Mouse (Mus musculus) gastrocnemius, postnatal 14 days (tissue): ENCODE results near the gene Klk1b5. TPM values are rescaled to one million over a fixed set of nuclear protein-coding genes. Genes with fewer than 3 reads are reported as not detected.
"Not testable (repeated sequence)": the region's sequence is repeated elsewhere in the genome, so short reads cannot be mapped to it uniquely, and the experiment has no call there.

Experiments used
- DNase-seq: peaks from one replicate; pipeline ENCODE4 v3.0.0; 2021; ENCODE audit warnings: mixed read lengths
- intact Hi-C: fragments of 180-260 bp; cut with DNase I; formaldehyde crosslinking; loops from one replicate; pipeline ENCODE4 v1.15.1; 2025; ENCODE audit warnings: low total_unique reads
- long read RNA-seq, 2 experiments: library from polyadenylated mRNA; stranded (forward); transcript quantifications; one replicate each; pipeline ENCODE4 v2.0.0; 2021
- total RNA-seq, 2 experiments: library from RNA; stranded (reverse); gene quantifications; 2 replicates each; pipeline ENCODE4 v1.2.3; 2021

The Klk1b5 gene
- not detected for total RNA-seq
- long read RNA-seq, experiment 1, result 0 reads
- long read RNA-seq, experiment 2, result 0 reads

DNA sequence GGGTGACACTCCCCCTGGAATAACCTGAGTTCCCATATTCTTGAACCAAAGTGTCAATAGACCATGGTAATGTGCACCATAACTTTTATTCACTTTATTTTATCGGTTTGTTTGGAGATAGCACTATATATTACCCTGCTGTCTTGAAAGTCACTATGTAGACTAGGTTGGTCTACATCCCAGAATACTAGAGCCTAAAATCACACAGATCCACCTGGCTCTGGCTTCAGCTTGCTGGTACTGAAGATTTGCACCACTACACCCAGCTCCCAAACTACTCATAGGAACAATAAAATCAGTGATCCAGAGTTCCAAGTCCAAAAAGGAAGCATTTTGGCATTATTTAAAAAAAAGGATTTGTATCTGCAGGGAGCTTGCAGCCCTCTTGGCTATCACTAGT, at the start of gene Klk1b5:
Gene Klk1b5, plus strand, starts transcription at position 301 of the 400 bp plus-strand sequence.
- intact Hi-C loops, result no loop called here
- DNase-seq, result no peak

DNA sequence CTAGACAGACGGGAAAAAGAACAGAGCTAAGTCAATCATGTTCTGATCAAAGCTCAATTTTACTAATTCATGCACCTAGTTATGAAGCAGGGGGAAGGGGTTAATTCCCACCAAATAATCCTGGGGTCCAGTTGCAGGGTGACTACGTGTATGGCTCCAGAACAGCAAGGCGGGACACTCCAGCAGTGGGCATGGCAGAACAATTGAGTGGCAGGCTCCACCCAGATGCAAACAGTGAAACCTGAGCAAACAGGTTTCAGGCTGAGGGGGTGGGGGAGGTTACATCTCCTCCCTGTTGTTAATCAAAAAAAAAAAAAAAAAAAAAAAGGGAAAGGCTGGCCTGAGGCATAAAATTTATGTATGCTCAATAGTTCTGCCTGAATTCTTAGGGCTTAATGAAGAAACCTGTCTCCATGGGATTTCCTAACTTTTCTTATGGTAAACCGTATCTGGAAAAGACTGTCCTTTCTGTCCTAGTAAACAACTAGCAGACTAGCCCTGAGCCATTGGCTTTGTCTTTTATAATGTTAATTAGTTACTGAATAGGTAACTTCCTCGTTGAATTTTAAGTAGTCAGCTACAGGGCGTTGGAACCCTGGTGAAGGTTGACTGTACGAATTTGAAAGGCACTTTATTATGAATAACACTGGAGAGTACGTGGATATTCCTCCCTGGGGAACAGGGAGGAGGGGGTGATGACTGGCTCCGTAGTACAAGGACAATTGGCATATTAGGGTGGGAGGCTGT, 36.3 kb upstream of the Klk1b5 start:
- intact Hi-C loops, result no loop called here

DNA sequence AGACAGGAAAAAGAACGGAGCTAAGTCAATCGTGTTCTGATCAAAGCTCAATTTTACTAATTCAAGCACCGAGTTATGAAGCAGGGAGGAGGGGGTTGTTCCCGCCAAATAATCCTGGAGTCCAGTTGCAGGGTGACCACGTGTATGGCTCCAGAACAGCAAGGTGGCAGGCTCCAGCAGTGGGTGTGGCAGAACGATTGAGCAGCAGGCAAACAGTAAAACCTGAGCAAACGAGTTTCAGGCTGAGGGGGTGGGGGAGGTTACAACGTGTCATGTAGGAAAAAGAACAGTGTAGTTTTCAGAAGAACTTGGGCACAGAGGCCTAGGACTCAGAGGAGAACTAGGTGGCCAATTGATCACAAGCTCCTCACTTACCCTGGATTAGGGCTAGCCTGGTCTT, 29.2 kb upstream of the Klk1b5 start:
- DNase-seq, intact Hi-C loops: not testable (repeated sequence)

More for the DNA sequence above, 36.3 kb upstream of the Klk1b5 start:
- DNase-seq, result no peak

DNA sequence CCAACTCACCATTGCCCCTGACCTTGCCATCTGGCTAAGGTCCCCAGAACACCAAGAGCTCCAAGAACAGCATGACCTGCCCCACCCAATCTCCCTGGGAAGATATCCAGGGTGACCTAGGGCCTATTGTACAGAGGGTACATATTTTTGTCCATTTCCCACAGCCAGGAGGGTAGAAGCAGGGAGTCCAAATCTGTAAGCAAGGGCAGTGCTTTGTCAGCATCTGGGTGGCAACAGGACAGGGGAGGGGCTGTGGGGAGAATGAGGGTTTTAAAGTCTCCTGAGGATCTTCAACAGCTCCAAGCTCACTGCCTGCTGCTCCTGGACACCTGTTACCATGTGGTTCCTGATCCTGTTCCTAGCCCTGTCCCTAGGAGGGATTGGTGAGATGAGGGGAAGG, 27.8 kb upstream of the Klk1b5 start, which contains the start of gene Klk1b24:
Gene Klk1b24, plus strand, starts transcription at position 301 of the 400 bp plus-strand sequence.
- DNase-seq, intact Hi-C loops: not testable (repeated sequence)

DNA sequence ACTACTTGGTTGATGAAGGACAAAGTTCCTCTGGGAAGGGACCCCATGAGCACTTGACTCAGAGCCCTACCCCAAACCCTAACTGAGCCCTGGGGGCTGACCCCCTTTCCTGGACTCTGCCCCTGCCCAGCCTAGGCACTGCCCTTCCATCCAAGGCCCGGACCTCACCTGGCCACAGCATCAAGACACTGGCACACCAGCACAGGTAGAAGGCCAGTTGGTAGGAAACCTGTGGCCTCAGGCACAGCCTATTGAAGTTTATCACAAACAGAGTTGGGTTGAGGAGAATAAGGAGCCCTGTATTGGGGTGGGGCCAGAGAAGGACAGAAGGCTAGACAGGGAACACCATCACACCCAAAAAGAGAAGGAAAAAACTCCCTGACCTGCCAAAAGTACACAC, 22.3 kb upstream of the Klk1b5 start:
- intact Hi-C loops, DNase-seq: not testable (repeated sequence)

DNA sequence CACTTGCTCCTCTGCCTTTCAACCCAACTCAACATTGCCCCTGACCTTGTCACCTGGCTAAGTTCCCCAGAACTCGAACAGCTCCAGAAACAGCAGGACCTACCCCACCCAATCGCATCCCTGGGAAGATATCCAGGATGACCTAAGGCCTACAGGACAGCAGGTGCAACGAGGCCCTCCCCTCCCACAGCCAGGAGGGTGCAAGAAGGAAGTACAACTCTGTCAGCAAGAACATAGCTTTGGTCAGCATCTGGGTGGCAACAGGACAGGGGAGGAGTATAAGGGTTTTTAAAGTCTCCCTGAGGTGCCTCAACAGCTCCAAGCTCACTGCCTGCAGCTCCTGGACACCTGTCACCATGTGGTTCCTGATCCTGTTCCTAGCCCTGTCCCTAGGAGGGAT, 17.9 kb upstream of the Klk1b5 start, which contains the start of gene Klk1b3:
Gene Klk1b3, plus strand, starts transcription at position 301 of the 400 bp plus-strand sequence.
- intact Hi-C loops, result no loop called here
- DNase-seq, result no peak

DNA sequence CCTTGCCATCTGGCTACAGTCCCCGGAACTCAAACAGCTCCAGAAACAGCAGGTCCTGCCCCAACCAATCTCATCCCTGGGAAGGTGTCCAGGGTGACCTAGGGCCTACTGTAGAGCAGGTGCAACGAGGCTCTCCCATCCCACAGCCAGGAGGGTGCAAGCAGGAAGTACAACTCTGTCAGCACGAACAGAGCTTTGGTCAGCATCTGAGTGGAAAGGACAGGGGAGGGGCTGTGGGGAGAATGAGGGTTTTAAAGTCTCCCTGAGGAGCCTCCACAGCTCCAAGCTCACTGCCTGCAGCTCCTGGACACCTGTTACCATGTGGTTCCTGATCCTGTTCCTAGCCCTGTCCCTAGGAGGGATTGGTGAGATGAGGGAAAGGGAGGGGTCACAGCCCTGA, 8.6 kb upstream of the Klk1b5 start, which contains the start of gene Klk1b4:
Gene Klk1b4, plus strand, starts transcription at position 301 of the 400 bp plus-strand sequence.
- intact Hi-C loops, DNase-seq: not testable (repeated sequence)

DNA sequence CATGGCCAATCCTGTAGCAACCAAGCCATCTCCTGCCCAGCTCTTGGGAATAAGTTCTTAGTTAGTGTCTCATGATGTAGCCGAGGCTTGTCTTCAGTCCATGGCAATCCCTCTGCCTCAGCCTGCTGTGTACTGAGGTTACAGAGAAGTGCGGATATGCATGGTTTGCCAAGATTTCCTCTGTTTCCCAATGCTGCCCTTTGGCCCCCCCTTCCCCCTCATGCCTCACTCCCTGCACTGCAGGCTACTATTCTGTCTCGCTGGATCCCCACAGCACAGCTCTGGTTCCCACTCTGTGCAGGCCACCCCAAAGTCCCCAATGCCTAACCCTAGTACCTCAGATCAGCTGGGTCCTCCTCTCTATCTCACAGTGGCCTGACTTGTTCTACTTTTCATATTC, 7.4 kb upstream of the Klk1b5 start:
- intact Hi-C loops, result no loop called here
- no peak for DNase-seq

DNA sequence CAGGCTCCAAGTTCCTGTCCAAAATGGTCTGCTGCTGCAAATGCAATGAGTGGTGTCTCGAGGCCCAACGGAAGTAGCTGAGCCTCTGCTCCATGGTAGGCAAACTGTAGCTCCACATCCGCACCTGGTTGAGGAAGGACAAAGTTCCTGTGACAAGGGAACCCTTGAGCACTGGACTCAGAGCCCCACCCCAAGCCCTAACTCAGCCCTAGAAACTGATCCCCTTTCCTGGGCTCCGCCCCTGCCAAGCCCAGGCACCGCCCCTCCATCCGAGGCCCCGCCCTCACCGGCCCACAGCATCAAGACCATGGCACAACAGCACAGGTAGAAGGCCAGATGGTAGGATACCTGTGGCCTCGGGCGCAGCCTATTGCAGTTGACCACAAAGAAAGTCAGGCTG, 5.9 kb downstream of the Klk1b5 start:
- intact Hi-C loops, DNase-seq: not testable (repeated sequence)

DNA sequence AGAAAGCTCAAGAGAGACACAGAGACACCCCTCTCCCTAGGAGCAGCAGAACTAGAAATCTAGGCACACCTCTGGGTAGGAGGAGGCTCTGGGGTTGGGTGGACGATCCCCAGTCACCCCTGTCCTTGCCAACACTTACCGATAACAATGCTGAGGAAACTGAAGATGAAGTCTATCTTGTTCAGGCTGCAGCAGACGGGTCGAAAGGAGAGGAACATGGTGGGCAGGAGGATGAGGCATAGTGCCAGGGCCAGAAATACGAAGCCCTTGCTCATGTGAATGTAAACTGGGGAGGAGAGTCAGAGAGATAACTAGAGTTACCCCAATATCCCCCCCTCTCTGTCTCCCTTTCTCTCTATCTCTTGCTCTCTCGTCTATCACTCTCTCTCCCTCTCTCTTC, 6.6 kb downstream of the Klk1b5 start:
- intact Hi-C loops, DNase-seq: not testable (repeated sequence)

DNA sequence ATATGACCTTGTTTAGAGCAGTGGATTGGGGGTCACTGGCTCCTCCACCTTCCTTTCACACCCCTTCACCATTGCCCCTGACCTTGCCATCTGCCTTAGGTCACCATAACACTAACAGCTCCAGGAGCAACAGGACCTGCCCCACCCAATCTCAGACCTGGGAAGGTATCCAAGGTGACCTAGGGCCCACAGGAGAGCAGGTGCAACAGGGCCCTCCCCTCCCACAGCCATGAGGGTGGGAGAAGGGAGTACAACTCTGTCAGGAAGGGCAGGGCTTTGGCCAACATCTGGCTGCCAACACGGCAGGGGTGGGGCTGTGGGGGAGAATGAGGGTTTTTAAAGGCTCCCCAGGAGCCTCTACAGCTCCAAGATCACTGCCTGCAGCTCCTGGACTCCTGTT, 9.3 kb downstream of the Klk1b5 start, which contains the start of gene Klk1:
Gene Klk1, plus strand, starts transcription at position 285 of the 400 bp plus-strand sequence.
- no peak for DNase-seq
- intact Hi-C loops, result no loop called here

DNA sequence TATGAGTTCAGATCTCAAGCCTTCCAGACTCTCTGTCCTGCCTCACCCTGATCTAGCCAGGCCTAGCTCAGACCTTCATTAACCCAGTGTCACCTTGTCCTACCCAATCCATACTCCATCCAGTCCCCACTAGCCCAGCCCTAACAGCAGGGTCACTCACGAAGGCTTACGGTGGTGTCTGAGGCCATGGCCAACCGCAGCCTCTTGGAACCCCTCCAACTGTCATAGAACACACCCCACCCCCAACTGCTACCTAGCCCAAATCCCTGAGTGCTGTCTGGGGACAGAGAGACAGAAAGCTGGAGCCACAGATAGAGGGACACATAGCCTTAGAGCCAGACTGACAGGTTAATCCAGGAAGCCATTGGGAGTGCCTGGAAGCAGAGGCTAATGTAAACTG, 20.2 kb downstream of the Klk1b5 start, which contains the start of gene Gm36864:
Gene Gm36864, plus strand, starts transcription at position 269 of the 400 bp plus-strand sequence.
- intact Hi-C loops, result no loop called here
- DNase-seq, result no peak

DNA sequence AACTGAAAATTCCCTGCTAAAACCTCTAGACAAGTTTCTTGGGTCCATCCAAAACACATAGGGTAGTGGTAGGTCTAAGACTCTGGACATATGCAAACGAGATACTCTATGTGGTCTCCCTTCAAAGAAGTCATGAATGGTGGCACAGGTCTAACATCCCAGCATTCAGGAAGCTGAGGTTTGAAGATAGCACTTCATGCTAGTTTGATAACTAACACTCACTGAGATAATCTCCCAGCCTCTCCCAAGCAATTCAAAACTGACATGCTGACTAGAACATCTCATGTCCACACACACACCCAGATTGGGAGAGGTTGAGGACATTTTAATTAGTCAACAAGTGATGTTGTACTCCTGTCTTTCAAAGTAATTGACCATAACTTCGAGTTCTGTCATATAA, 24.2 kb downstream of the Klk1b5 start:
- intact Hi-C loops, result no loop called here
- no peak for DNase-seq

DNA sequence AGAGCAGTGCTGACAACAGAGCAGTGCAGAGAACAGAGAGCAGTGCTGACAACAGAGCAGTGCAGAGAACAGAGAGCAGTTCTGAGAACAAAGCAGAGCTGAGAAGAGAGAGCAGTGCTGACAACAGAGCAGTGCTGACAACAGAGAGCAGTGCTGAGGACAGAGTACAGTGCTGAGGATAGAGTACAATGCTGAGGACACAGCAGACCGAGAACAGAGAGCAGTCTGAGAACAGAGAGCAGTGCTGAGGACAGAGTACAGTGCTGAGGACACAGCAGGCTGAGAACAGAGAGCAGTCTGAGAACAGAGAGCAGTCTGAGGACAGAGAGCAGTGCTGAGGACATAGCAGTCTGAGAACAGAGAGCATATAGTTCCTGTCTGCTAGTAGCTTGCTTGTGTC, 25.0 kb downstream of the Klk1b5 start:
- intact Hi-C loops, result no loop called here
- no peak for DNase-seq

DNA sequence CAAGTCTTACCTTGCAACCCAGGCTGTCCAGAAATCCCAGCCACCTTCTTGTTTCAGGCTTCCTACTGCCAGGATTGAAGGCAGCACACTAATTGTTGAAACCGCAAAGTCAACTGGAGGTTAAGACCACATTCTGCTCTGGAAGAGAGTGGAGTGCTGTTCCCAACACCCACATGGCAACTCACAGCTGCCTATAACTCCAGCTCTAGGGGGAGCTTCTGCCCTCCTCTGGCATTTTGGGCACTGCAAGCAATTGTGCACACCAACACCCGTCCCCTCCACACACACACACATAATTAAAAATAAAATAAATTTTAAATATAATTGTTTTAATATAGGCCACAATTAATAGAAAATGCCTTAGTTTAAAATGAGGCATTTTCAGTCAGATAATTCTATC, 25.4 kb downstream of the Klk1b5 start:
- intact Hi-C loops, result no loop called here
- no peak for DNase-seq

DNA sequence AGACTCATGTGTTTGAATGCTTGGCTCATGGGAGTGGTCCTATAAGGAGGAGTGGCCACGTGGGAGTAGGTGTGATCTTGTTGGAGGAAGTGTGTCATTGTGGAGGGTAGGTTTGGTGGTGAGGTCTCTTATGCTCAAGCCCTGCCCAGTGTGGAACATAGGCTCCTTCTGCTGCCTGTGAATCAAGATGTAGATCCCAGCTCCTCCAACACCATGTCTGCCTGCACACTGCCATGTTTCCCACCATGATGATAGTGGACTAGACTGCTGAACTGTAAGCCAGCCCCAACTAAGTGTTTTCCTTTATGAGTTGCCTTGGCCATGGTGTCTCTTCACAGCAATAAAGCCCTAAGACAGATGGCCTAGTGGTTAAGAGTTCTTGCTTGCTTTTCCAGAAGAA, 28.3 kb downstream of the Klk1b5 start:
- DNase-seq, result no peak
- intact Hi-C loops, result no loop called here

DNA sequence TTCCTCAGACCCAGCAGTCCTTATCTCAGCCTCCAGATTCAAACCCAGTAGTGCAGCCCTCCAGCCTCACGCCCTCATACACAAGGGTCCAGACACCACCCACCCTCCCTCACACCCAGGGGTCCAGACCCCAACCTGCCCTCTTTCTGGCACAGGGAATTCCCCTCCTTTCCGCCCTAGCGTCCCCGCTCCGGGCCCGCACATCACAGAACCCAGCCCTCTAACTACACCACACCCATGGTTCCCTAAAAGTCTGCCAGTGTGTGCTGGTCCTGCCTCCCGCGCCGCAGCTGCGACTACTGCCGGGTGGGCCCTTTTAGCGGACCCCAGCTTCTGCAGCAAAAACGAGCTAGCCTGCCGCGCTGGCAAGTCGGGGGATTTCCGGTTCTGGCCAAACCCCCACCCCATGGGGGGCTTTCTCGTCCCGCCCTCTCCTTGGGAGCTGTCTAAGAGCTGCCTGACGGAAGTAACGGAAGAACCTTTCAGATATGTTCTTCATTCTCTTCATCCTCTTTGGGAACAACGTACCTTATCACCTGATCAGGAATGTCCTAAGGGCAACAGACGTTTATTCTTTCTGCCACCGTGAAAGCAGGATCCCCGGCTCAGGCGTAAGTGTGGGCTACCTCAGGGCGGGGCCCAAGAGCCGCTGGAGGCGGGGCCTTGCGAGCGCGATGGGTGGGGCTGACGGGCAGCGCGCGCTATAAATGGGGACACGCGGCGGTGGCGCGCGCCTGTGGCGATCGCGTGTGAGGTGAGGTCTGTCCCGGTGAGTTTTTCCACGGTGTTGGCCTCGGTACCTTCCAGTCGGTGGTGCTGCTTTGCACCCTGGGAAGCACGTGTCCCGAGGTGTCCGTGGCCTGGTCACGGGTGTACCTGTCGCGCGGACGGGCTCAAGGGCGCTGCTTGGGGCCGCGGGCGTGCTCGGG, 30.6 kb downstream of the Klk1b5 start, which contains the start of the genes 1700028J19Rik and 2410002F23Rik:
Gene 1700028J19Rik, minus strand, starts transcription at position 641 of the 929 bp plus-strand sequence.
Gene 2410002F23Rik, plus strand, starts transcription at position 668 of the 929 bp plus-strand sequence.
- intact Hi-C loops, result no loop called here
- DNase-seq, result peak; percentile 90

DNA sequence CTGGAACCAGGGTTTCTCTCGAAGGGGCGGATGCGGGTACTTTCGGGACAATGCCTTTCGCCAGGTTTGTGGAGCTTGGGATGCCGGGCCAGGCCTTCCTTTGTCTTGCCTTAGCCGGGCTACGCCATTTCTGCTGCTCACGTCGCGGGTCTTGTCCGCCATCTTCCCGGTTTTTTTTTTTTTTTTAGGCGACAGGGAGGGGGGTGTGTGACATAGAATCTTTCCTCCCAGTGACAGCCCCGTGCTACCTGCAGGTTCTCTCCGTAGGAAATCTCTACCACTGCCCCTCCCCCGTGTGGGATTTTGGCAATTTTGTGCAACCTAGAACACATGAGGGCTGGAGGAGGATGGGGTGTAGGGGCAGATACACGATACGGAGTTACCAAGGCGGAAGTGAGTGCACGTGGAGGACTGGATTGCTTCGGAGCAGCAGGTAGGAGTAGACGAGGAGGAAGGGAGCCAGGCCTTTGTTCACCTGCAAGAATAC, 31.3 kb downstream of the Klk1b5 start:
- DNase-seq, result no peak
- intact Hi-C loops, result no loop called here

DNA sequence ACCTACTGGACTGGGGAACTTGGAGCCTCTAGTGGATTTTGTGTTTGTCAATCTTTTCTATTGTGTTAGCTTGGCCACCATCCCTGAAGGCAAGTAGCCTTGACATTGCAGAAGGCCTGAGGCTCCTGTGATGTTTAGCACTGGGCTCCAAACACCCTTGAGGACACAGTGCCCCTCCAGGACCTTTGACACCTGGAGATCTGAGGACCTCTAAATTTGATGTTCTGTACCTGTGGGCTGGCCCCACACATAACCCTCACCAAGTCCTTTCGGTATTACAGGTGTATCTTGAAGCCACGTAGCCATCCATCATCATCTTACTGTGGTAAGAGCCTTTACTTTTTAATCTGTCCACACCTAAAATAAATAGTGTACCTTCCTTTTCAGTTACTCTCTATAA, 32.2 kb downstream of the Klk1b5 start:
- no peak for DNase-seq
- intact Hi-C loops, result no loop called here

DNA sequence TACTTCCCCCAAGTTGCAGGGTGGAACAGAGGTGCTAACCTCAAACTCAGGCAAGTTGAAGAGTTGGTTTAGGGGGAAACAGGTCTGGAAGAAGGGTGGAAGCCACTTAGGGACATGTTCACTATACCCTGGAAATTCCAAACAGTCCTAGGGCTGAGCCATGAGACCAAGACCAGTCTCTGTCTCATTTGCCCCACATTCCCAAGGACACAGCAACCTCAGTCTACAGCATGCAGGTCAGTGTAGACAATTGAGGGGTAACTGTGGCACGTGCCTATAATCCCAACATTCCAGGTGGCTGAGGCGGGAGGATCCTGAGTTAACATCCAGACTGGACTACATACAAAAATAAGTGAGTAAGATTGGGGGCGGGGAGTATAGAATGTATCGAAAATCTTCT, 33.5 kb downstream of the Klk1b5 start:
- intact Hi-C loops, result no loop called here

More for the DNA sequence above, 33.5 kb downstream of the Klk1b5 start:
- no peak for DNase-seq
